Mouse (Mus musculus) embryonic facial prominence, embryonic 12.5 days (tissue): ENCODE measurements around the gene Amd1. TPM values are rescaled to one million over a fixed set of nuclear protein-coding genes. Genes with fewer than 3 reads are reported as not detected.
A peak's percentile ranks its signal among the peaks of the same experiment; 100 is the strongest.
"Not testable (repeated sequence)": the region's sequence is repeated elsewhere in the genome, so short reads cannot be mapped to it uniquely, and the experiment has no call there.

Source experiments
- ATAC-seq: fragments of 200-750 bp; cut with Nextera tagmentation; 2 replicates; pipeline ENCODE4 v1.8.0; 2017; ENCODE audit not compliant: insufficient number of reproducible peaks, insufficient read depth, low FRiP score, low TSS enrichment
- H3K27ac ChIP-seq: fragments of 300-500 bp; sonication (generic); 2 replicates; pipeline ENCODE4 v1.5.1; 2016; ENCODE audit warnings: mild to moderate bottlenecking
- H3K27me3 ChIP-seq: fragments of 300-500 bp; sonication (generic); 2 replicates; pipeline ENCODE4 v1.6.1; 2016; ENCODE audit warnings: mild to moderate bottlenecking, moderate library complexity
- H3K36me3 ChIP-seq: fragments of 300-500 bp; sonication (generic); 2 replicates; pipeline ENCODE4 v1.6.1; 2016; ENCODE audit warnings: mild to moderate bottlenecking
- H3K4me1 ChIP-seq: fragments of 300-500 bp; sonication (generic); 2 replicates; pipeline ENCODE4 v1.6.1; 2016
- H3K4me2 ChIP-seq: fragments of 300-500 bp; sonication (generic); replicated peaks from 2 replicates; pipeline ENCODE4 v1.6.1; 2016; ENCODE audit warnings: mild to moderate bottlenecking, moderate library complexity
- H3K4me3 ChIP-seq: fragments of 300-500 bp; sonication (generic); 2 replicates; pipeline ENCODE4 v1.5.1; 2016; ENCODE audit warnings: mild to moderate bottlenecking
- H3K9ac ChIP-seq: fragments of 300-500 bp; sonication (generic); 2 replicates; pipeline ENCODE4 v1.6.1; 2016; ENCODE audit warnings: mild to moderate bottlenecking, moderate library complexity
- H3K9me3 ChIP-seq: fragments of 300-500 bp; sonication (generic); 2 replicates; pipeline ENCODE4 v1.6.1; 2016; ENCODE audit warnings: mild to moderate bottlenecking, moderate library complexity
- WGBS: fragments of 180-500 bp; shearing (Covaris S2); methylation state at CpG from one replicate; pipeline ENCODE4 v1.1.7; 2016; 5-methylcytosine and 5-hydroxymethylcytosine counted together
- polyA plus RNA-seq: library from polyadenylated mRNA; unstranded; fragments of >200 nt; fragmentation: Nextera tagmentation; extraction: Ambion mirVana; gene quantifications from 2 replicates; pipeline ENCODE4 v1.2.1, GENCODE M21; 2016

Amd1 gene
- polyA plus RNA-seq, 1 experiment from 2014 or later, result 65.4 TPM

- Histone ChIP-seq H3K4me3 (no peak overlapping the region), H3K27ac (no peak overlapping the region), H3K27me3 (no peaks in the 10 kb centered on the region), H3K9me3 (no peaks in the 10 kb centered on the region), H3K36me3 (no peaks in the 10 kb centered on the region), H3K4me1 (no peaks in the 10 kb centered on the region), H3K4me2 (no peak overlapping the region), H3K9ac (no peak overlapping the region)
- ATAC-seq, result no peak
- WGBS, result 75% methylated on average over 1 of the region's 1 CpGs
Observed at GRCm38 (mm10) chr10:40330262-40330661, 28.3 kb upstream of the Amd1 start.

GRCm38 (mm10) chr10:40328004-40328551 is 26.1 kb upstream of the Amd1 start:
- Histone ChIP-seq H3K36me3 (no peaks in the 10 kb centered on the region), H3K4me3 (no peak overlapping the region), H3K27me3 (no peaks in the 10 kb centered on the region), H3K27ac (no peak overlapping the region), H3K9me3 (no peaks in the 10 kb centered on the region), H3K4me2 (no peak overlapping the region), H3K9ac (no peak overlapping the region), H3K4me1 (no peaks in the 10 kb centered on the region)
- WGBS, result 80% methylated on average over 9 of the region's 9 CpGs
- no peak for ATAC-seq

DNA sequence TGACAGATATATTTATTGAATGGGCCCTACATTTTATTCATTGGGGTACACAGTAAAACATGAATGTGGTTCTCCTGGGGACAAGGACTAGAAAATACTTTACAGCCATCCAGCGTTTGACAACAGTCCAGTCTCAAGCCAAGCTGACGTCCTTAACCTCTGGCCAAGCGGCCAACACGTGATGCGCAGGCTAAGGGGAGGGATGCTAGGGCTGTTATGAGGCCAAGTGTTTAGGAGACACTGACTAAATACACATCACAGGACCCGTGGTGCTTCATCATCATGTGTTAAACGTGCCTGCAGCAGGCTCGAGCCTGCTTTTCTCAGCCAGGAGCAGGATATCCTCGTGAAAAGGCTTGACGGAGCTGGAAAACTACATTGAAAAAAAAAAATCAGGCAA is 18.3 kb upstream of the Amd1 start:
- Histone ChIP-seq H3K36me3 (no peaks in the 10 kb centered on the region), H3K9me3 (no peaks in the 10 kb centered on the region), H3K4me2 (no peak overlapping the region), H3K9ac (no peak overlapping the region), H3K27me3 (no peaks in the 10 kb centered on the region), H3K4me3 (no peak overlapping the region), H3K27ac (no peak overlapping the region), H3K4me1 (no peaks in the 10 kb centered on the region)
- 89% methylated on average over 10 of the region's 10 CpGs for WGBS
- ATAC-seq, result no peak

DNA sequence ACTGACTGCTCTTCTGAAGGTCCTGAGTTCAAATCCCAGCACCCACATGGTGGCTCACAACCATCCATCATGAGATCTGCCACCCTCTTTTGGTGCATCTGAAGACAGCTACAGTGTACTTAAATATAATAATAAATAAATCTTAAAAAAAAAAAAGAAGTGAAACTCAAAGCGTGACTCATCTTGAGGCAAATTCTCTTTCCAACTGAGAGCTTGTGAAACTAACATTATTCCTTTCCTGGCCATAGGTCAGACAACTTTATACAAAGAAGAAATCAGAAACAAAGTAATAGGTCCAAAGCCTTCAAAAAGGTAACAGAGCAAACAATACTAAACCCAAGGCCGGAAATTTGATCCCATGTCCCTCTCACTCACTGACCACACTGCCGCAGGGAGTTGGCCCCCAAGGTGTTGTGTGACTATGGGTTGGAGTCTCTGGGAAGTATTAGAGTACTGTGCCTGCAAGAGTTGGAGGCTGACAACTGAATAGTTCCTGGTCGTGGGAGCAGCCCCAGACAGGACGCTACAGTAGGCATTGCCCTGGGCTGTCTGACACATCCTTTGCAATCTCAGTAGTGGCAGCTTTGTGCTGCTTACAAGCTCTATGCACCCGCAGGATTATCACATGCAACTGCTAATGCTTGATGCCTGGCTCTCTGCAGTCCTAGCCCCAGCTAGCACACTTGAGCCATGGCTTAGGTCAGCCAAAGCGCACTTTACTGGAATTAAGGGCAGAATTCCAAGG is 15.0 kb upstream of the Amd1 start:
- WGBS, result 43% methylated on average over 7 of the region's 7 CpGs
- Histone ChIP-seq H3K36me3 (no peaks in the 10 kb centered on the region), H3K9ac (no peak overlapping the region), H3K4me2 (no peak overlapping the region), H3K27ac (no peak overlapping the region), H3K4me1 (no peaks in the 10 kb centered on the region), H3K4me3 (no peak overlapping the region), H3K9me3 (no peaks in the 10 kb centered on the region), H3K27me3 (no peaks in the 10 kb centered on the region)
- ATAC-seq, result no peak

DNA sequence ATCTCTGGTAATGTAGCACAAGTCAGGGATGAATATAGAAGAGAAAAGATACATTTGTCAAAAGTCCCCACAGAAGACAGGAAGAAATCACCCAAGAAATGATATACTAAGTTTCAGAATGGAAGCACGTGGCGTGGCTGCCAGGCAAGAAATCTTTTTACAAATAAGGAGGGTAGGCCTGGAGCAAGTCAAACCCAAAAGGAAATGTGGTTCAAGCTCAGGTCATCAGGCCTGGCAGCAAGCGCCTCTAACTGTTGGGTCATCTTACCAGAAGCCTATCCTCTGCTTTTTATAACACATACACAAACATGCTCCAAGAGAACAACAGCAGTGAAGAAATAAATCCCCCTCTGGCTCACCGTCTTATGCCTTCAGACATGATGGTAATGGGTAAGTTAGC is 10.8 kb upstream of the Amd1 start:
- H3K36me3 ChIP-seq, result no peaks in the 10 kb centered on the region
- no peak for ATAC-seq
- H3K27me3 ChIP-seq, result no peaks in the 10 kb centered on the region
- no peaks in the 10 kb centered on the region for H3K9me3 ChIP-seq
- H3K4me2 ChIP-seq, result no peak overlapping the region
- no peak overlapping the region for H3K4me3 ChIP-seq
- H3K9ac ChIP-seq, result no peak overlapping the region
- no peak overlapping the region for H3K27ac ChIP-seq
- no peaks in the 10 kb centered on the region for H3K4me1 ChIP-seq
- WGBS, result 65% methylated on average over 4 of the region's 4 CpGs

- Histone ChIP-seq H3K9me3 (peaks cover 4% of the 10 kb centered on the region; the same call in 1 of the 2 replicates), H3K4me2 (no peak overlapping the region), H3K4me3 (no peak overlapping the region), H3K4me1 (no peaks in the 10 kb centered on the region), H3K27ac (no peak overlapping the region), H3K9ac (no peak overlapping the region), H3K27me3 (no peaks in the 10 kb centered on the region), H3K36me3 (no peaks in the 10 kb centered on the region)
- WGBS, result 54% methylated on average over 6 of the region's 6 CpGs
- no peak for ATAC-seq
Observed at GRCm38 (mm10) chr10:40309884-40310635, 8.1 kb upstream of the Amd1 start.

DNA sequence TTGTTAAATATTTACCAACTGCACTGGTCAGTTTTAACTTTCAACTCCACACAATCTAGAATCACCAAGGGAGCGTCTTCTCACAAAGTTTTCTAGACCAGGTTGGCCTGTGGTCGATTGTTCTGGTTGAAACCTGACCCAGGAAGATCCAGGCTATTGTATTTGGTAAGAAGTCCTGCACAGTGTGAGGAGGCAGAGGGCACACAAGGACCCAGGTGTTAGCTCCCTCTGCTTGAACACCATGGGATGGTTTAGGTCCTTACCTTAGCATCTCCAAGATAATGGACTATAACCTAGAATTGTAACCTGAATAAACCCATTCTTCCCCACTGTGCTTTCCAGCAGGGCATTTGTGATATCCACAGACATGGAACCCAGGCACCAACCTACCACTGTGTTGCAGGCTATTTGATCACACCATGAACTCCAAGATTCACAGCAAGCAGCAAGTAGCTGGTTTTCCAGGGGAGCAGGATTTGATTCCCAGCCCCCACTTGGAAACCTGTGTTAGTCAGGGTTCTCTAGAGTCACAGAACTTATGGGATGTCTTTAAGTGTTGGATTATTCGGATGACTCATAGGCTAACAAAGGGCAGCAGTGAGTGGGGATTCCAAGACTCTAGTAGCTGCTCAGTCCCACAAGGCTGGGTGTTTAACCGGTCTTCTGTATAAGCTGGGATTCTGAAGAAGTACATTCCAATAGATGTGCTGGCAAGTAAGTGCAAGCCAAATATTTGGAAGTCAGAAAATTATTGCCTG is 6.0 kb upstream of the Amd1 start:
- H3K9me3 ChIP-seq, result peaks cover 4% of the 10 kb centered on the region; the same call in 1 of the 2 replicates
- H3K27ac ChIP-seq, result no peak overlapping the region
- no peaks in the 10 kb centered on the region for H3K27me3 ChIP-seq
- WGBS, result 56% methylated on average over 4 of the region's 4 CpGs
- H3K9ac ChIP-seq, result no peak overlapping the region
- H3K36me3 ChIP-seq, result no peaks in the 10 kb centered on the region
- H3K4me2 ChIP-seq, result no peak overlapping the region
- no peak for ATAC-seq
- no peaks in the 10 kb centered on the region for H3K4me1 ChIP-seq
- no peak overlapping the region for H3K4me3 ChIP-seq

DNA sequence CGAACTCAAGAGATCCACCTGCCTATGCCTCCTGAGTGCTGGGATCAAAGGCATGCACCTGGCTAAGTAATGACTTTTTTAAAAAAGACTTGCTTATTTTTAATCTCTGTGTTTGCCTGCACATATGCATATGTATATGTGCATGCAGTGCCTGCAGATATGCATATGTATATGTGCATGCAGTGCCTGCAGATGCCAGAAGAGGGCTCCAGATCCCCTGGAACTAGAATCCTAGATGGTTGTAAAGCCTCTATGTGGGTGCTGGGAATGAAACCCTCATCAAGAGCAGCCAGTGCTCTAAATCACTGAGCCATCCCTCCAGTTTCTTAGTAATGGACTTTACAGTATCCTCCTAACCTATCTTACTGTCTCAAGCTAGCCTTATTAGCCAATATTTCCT is 4.0 kb upstream of the Amd1 start:
- Histone ChIP-seq H3K27ac (no peak overlapping the region), H3K9me3 (peaks cover 4% of the 10 kb centered on the region; the same call in 1 of the 2 replicates), H3K27me3 (no peaks in the 10 kb centered on the region), H3K9ac (no peak overlapping the region), H3K4me2 (no peak overlapping the region), H3K36me3 (no peaks in the 10 kb centered on the region), H3K4me1 (no peaks in the 10 kb centered on the region), H3K4me3 (no peak overlapping the region)
- WGBS, result 94% methylated on average over 1 of the region's 1 CpGs
- no peak for ATAC-seq

- H3K27me3 ChIP-seq, H3K36me3 ChIP-seq, H3K9me3 ChIP-seq: not testable (repeated sequence)
- H3K4me1 ChIP-seq, result peaks cover 18% of the 10 kb centered on the region
- peak; percentile 28; the same call in 1 of the 2 replicates for ATAC-seq
- peak overlapping the region; percentile 98 for H3K9ac ChIP-seq
- H3K4me3 ChIP-seq, result peak overlapping the region; percentile 98
- H3K27ac ChIP-seq, result peak overlapping the region; percentile 93
- WGBS, result under 1% methylated on average over 47 of the region's 91 CpGs
- peak overlapping the region; percentile 64 for H3K4me2 ChIP-seq
Observed at GRCm38 (mm10) chr10:40301181-40302075, 558 bp downstream of the Amd1 start.

DNA sequence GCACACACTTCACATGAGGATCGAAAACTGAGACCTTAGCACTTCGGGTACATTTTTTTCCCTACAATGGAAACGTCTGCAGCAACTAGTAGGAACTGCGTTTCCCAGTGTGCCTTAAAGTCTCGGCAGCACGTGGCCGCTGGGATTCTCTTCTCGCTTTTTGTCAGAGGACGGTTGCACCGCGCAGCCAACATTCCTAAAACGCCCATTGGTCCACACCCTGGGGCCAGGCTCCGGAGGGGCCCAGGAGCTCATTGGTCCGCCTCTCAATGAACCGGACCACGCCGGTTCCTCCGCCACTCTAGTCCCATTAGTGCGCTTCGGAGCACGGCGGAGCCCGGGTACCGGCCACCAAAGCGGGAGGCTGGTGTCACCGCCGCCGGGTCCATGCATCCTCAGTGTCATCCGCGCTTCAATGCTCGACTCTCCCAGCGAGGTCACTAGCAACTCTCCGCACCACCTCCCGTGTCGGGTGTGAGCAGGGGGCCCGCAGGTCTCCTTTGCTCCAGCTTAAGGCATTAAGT is 1.3 kb downstream of the Amd1 start:
- Histone ChIP-seq H3K27me3 (no peaks in the 10 kb centered on the region), H3K9me3 (no peaks in the 10 kb centered on the region), H3K27ac (peak overlapping the region; percentile 93), H3K4me2 (peak overlapping the region; percentile 64), H3K4me3 (peak overlapping the region; percentile 98), H3K36me3 (no peaks in the 10 kb centered on the region), H3K4me1 (peaks cover 18% of the 10 kb centered on the region), H3K9ac (peak overlapping the region; percentile 98)
- under 1% methylated on average over 36 of the region's 36 CpGs for WGBS
- ATAC-seq, result peak; percentile 72
